Mouse (Mus musculus) CD4-positive, CD25-positive, alpha-beta regulatory T cell, adult 4 months (primary cell): ENCODE measurements around the gene Cog4. TPM values are rescaled to one million over a fixed set of nuclear protein-coding genes. Genes with fewer than 3 reads are reported as not detected.
A peak's percentile ranks its signal among the peaks of the same experiment; 100 is the strongest.
"Not testable (repeated sequence)": the region's sequence is repeated elsewhere in the genome, so short reads cannot be mapped to it uniquely, and the experiment has no call there.

ENCODE experiments used
- ATAC-seq: one replicate; pipeline ENCODE4 v1.8.0; 2017
- polyA plus RNA-seq, 2 experiments: library from polyadenylated mRNA; unstranded; fragments of 100-300 nt; shearing (Covaris generic); gene quantifications; one replicate each; pipeline ENCODE4 v1.2.1; 2017

Cog4 gene
- polyA plus RNA-seq, 2 experiments from 2014 or later, result 57.7 to 94.5 TPM

DNA sequence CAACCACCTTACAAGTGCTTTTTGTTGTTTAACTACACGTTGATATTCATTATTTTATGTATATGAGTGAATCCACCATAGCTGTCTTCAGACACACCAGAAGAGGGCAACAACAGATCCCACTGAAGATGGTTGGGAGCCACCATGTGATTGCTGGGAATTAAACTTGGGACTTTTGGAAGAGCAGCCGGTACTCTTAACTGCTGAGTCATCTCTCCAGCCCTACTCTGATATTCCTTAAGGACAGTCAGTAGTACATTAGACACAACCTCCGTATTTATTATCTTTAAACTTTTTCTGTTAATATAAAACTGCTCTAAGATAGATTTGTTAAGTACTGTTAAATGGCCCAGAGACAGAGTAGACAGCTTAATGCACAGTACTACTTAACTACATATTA is 14.4 kb upstream of the Cog4 start:
- no peak for ATAC-seq

- ATAC-seq, result no peak
Observed at GRCm38 (mm10) chr8:110842012-110842574, 4.3 kb upstream of the Cog4 start.

- ATAC-seq, result no peak
Observed at GRCm38 (mm10) chr8:110843207-110843606, 3.2 kb upstream of the Cog4 start.

GRCm38 (mm10) chr8:110844941-110845340 is 1.5 kb upstream of the Cog4 start:
- ATAC-seq, result no peak

DNA sequence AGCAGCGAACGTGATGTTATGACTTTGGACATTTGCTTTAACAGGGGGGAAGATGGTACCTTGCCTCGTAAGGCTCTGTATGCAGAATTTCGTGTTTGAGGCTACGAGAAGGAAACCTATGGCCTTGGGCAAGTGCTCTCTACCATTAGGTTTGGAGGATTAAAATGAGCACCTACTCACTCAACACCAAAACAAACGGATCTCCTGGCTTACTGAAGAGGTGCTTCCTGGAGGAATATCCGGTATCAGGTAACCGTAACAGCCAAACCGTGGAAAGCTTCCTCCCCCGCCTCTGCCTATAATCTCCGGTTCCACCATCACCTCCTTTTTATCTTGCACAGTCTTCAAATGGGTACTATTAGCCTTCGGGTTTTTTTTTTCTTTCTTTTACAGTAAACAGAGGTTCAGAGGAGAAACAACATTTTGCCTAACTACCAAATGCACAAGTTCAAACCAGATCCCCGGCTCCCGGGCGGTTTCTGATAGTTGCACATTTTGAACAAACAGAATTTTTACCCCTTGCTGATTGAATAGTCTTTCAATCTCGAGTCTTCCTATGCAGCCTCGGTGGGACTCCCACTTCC is 487 bp upstream of the Cog4 start:
- ATAC-seq, result peak; percentile 38

- peak; percentile 6 for ATAC-seq
Observed at GRCm38 (mm10) chr8:110847171-110847549, 760 bp downstream of the Cog4 start.

- ATAC-seq, result no peak
Observed at GRCm38 (mm10) chr8:110847645-110848495, 1.5 kb downstream of the Cog4 start.

- no peak for ATAC-seq
Observed at GRCm38 (mm10) chr8:110851186-110851585, 4.8 kb downstream of the Cog4 start.

DNA sequence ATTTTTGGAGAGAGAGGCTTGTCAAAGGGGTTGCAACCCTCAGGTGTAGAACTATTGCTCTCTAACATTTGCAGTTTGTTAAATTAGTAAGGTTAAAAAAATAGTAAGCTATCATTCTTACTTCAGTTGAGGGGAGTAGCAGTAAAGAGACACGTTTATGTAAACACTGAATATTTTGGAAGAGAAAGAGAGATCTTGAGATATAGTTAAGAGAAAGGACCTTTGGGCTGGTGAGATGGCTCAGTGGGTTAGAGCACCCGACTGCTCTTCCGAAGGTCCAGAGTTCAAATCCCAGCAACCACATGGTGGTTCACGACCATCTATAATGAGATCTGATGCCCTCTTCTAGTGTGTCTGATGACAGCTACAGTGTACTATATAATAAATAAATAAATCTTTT is 9.7 kb downstream of the Cog4 start:
- ATAC-seq, result not testable (repeated sequence)

DNA sequence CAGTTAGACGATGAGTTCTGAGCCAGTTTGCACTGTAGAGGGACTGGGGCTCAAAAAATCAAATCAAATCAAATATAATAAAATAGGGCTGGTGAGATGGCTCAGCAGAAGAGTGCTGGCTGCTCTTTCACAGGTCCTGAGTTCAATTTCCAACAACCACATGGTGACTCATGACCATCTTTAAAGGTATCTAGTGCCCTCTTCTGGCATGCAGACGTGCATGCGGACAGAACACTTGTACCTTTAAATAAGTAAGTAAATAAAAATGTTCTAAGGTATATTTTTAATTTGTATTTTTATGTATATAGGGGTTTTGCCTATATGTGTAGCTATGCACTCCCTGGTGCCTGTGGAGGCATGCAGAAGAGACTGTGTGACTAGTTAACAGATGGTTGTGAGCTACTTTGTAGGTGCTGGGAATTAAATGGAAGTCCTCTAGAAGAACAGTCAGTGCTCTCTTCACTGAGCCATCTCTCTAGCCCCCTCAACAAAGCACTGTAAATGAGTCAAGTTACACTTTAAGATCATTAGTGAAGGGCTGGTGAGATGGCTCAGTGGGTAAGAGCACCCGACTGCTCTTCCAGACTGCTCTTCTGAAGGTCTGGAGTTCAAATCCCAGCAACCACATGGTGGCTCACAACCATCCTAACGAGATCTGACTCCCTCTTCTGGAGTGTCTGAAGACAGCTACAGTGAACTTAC is 10.5 kb downstream of the Cog4 start:
- no peak for ATAC-seq

GRCm38 (mm10) chr8:110859651-110860501 is 13.5 kb downstream of the Cog4 start:
- peak; percentile 80 for ATAC-seq

- ATAC-seq, result not testable (repeated sequence)
Observed at GRCm38 (mm10) chr8:110861347-110862025, 15.1 kb downstream of the Cog4 start.

- no peak for ATAC-seq
Observed at GRCm38 (mm10) chr8:110870501-110870900, 24.1 kb downstream of the Cog4 start.

DNA sequence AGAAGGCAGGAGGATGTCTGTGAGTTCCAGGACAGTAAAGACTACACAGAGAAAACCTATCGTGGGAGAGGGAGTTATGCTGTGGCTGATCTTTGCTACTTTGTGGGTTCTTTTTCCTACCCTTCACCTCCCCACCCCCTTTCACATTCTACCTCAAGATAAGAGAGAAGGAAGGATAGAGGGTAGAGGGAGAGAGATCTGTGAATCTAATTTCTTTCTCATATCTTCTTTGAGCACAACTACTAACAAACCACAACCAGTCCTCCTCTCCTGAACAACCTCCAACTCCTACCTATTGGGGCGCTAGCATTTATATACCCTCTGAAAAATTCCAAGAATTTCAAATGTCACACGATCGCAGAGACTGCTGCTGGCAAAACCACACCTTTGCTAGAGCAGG is 31.5 kb downstream of the Cog4 start:
- no peak for ATAC-seq

DNA sequence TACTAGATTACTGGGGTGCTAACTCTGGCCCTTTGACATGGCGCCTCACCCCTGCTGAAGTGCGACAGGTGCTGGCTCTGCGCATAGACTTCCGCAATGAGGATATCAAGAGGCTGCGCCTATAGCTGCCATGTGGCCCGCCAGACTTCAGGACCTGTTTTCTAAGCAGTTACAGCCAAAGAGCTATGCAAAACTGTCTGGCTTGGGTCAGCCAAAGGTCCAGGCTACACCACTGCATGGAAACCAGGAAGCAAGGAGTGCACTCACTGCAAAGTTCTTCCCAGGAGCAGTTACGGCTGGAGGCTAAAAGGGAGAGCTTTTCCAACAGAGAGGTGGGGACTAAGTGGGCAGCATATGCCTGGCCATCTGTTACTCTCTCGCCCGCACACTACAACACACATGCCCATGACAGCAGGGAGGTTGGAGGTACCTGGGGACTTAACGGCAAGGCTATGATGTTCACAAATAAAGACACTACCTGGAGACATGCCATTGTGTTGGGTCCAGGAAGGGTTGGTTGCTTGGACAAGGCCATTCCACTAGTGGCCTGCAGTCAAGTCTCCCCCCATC is 35.4 kb downstream of the Cog4 start:
- no peak for ATAC-seq

DNA sequence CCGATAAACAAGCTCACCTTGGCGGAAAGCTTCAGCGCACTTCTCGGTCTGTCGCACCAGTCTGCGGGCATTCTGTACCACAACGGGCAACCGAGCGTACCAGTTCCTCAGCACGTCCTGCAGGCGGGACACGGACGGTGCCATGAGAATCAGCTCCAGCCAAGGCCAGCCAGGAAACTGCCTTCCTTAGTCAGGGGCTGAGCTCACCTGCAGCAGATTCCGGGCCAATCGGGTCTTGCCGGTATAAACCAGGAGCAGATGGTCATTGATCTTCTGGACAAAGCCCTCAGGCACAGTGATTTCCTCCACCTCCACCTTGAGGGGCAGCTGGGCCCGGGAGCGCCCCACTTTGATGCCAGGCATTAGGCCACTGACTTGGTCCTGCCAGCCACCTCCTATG is 37.4 kb downstream of the Cog4 start:
- ATAC-seq, result no peak

DNA sequence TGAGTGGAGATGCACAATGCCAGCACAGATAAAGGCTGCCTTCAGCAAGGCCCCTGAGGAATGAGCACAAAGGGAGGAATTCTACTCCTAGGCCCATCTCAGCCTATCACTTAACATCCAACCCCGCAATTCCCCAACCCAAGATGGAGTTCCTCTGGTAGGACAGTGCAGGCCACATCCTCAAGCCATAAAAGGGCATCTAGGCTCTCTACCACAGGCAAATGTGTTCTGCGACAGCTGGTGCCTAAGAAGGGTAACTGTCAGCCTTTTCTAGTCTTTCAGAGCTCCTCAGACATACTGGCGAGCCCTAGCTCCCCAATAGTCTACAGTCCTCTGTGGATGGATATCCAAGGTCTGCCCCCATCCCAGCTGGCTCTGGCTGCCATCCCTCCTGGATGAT is 40.2 kb downstream of the Cog4 start:
- no peak for ATAC-seq

DNA sequence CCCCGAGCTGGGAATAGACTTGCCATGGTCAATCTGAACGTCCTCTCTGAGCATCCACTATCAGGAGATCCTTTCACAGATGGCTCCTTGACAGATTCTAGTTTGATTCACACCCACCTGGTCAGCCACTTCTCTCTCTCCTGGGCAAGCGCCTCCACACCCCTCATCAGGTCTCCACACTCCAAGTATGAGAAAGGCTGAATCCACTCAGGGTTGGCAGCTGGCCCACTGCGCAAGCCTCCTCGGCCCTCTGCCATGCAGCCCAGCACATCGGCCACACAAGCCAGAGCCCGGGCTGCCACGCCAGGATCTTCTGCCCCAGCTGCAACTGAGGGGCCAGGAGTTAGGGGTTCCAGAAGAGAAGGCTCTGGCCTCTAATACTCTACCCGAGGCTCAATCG is 41.2 kb downstream of the Cog4 start:
- ATAC-seq, result no peak

DNA sequence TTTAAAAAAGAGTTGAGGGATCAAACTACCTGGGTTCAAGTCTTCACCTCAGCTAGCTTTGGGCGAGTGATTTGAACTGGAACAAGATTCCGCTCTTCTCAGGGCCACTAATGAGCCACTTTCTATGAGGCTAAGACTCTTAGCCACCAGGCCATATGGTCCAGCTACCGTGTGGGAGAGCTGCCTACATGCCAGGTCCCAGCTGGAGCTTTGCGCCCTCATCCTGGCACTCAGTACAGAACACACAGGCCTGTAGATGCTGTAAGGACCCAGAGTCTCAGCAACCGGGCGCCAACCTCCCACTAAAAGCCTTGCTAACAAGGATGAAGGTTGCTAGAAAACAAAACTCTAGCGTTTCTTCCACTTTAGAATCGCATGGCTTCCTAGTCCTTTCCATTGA is 42.0 kb downstream of the Cog4 start:
- no peak for ATAC-seq

DNA sequence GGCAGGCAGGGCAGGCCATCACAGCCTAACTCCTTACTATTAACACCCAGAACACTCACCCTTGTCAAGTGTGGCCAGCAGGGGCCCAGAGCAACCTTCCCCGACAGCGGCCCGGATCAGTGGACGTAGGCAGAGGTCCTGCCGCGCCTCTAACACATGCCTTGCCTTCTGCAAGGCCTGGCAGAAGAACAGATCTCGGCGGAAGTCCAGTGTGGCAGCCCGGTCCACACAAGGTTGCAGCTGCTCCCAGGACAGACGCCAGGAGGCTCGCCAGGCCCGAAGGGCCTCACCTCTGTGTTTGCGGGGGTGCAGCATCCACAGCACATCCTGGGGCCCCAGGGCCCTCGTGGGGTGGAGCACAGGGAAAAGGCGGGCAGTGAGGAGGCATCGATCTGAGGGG is 42.5 kb downstream of the Cog4 start:
- no peak for ATAC-seq

- ATAC-seq, result no peak
Observed at GRCm38 (mm10) chr8:110889904-110890470, 43.6 kb downstream of the Cog4 start.
